Mouse (Mus musculus) neural tube, embryonic 14.5 days (tissue): Measurements from ENCODE around the gene Gpr137b. TPM values are rescaled to one million over a fixed set of nuclear protein-coding genes. Genes with fewer than 3 reads are reported as not detected.
"Not testable (repeated sequence)": the region's sequence is repeated elsewhere in the genome, so short reads cannot be mapped to it uniquely, and the experiment has no call there.

ENCODE experiments used
- ATAC-seq: fragments of 200-750 bp; cut with Nextera tagmentation; 2 replicates; pipeline ENCODE4 v1.8.0; 2017; ENCODE audit warnings: low read depth, mild to moderate bottlenecking, moderate TSS enrichment, moderate library complexity
- H3K27ac ChIP-seq: fragments of 300-500 bp; sonication (generic); 2 replicates; pipeline ENCODE4 v1.5.1; 2014; ENCODE audit warnings: low read depth, mild to moderate bottlenecking, control low read depth, low read length, moderate library complexity, mixed read lengths
- H3K27me3 ChIP-seq: fragments of 300-500 bp; sonication (generic); 2 replicates; pipeline ENCODE4 v1.6.1; 2014; ENCODE audit warnings: low read length; ENCODE audit not compliant: control insufficient read depth, insufficient read depth
- H3K36me3 ChIP-seq: fragments of 300-500 bp; sonication (generic); 2 replicates; pipeline ENCODE4 v1.6.1; 2014; ENCODE audit warnings: low read length, mixed read lengths; ENCODE audit not compliant: control insufficient read depth, insufficient read depth
- H3K4me1 ChIP-seq: fragments of 300-500 bp; sonication (generic); 2 replicates; pipeline ENCODE4 v1.6.1; 2014; ENCODE audit warnings: low read length; ENCODE audit not compliant: control insufficient read depth, insufficient read depth
- H3K4me2 ChIP-seq: fragments of 300-500 bp; sonication (generic); 2 replicates; pipeline ENCODE4 v1.6.1; 2014; ENCODE audit warnings: mild to moderate bottlenecking, low read depth, low read length, control low read depth
- H3K4me3 ChIP-seq: fragments of 300-500 bp; sonication (generic); 2 replicates; pipeline ENCODE4 v1.5.1; 2014; ENCODE audit warnings: low read depth, low read length, control low read depth, mixed read lengths
- H3K9ac ChIP-seq: fragments of 300-500 bp; sonication (generic); replicated peaks from 2 replicates; pipeline ENCODE4 v1.6.1; 2014; ENCODE audit warnings: low read depth, mild to moderate bottlenecking, control low read depth, low read length, mixed read lengths
- H3K9me3 ChIP-seq: fragments of 300-500 bp; sonication (generic); 2 replicates; pipeline ENCODE4 v1.6.1; 2016; ENCODE audit warnings: low read length; ENCODE audit not compliant: control insufficient read depth
- WGBS: fragments of 180-500 bp; shearing (Covaris S2); extraction: QIAGEN DNeasy Blood & Tissue Kit; methylation state at CpG from one replicate; pipeline ENCODE4 v1.1.7; 2014; 5-methylcytosine and 5-hydroxymethylcytosine counted together
- polyA plus RNA-seq: library from polyadenylated mRNA; unstranded; fragments of >200 nt; fragmentation: Nextera tagmentation; extraction: Ambion mirVana; gene quantifications from 2 replicates; pipeline ENCODE4 v1.2.1, GENCODE M21; 2014

The Gpr137b gene
- polyA plus RNA-seq, 1 experiment from 2014 or later: 32.3 TPM

- WGBS: 88% methylated on average over 5 of the region's 5 CpGs
- Histone ChIP-seq H3K4me2 (no peak overlapping the region), H3K9me3 (no peaks in the 10 kb centered on the region)
Measured at GRCm38 (mm10) chr13:13377180-13377579, 16.6 kb downstream of the Gpr137b start.

GRCm38 (mm10) chr13:13373965-13374364, 19.8 kb downstream of the Gpr137b start:
- H3K27me3 ChIP-seq, H3K4me2 ChIP-seq, H3K27ac ChIP-seq, H3K9me3 ChIP-seq, H3K9ac ChIP-seq, ATAC-seq, H3K4me3 ChIP-seq, H3K4me1 ChIP-seq, H3K36me3 ChIP-seq: not testable (repeated sequence)
- WGBS: 97% methylated on average over 5 of the region's 6 CpGs

More at GRCm38 (mm10) chr13:13377180-13377579, 16.6 kb downstream of the Gpr137b start:
- H3K27ac ChIP-seq: no peak overlapping the region
- H3K9ac ChIP-seq: no peak overlapping the region
- no peaks in the 10 kb centered on the region for H3K36me3 ChIP-seq
- H3K4me3 ChIP-seq: no peak overlapping the region
- no peaks in the 10 kb centered on the region for H3K4me1 ChIP-seq
- no peaks in the 10 kb centered on the region for H3K27me3 ChIP-seq
- no peak for ATAC-seq

GRCm38 (mm10) chr13:13371436-13371835, 22.4 kb downstream of the Gpr137b start:
- not testable (repeated sequence) for H3K36me3 ChIP-seq, ATAC-seq
- 92% methylated on average over 7 of the region's 7 CpGs for WGBS

GRCm38 (mm10) chr13:13366371-13366770, 27.4 kb downstream of the Gpr137b start:
- H3K27ac ChIP-seq, H3K9ac ChIP-seq, H3K4me3 ChIP-seq, H3K36me3 ChIP-seq, H3K4me1 ChIP-seq, ATAC-seq, H3K4me2 ChIP-seq, H3K27me3 ChIP-seq, H3K9me3 ChIP-seq: not testable (repeated sequence)
- 96% methylated on average over 2 of the region's 2 CpGs for WGBS

More at GRCm38 (mm10) chr13:13371436-13371835, 22.4 kb downstream of the Gpr137b start:
- H3K4me1 ChIP-seq, H3K27ac ChIP-seq, H3K27me3 ChIP-seq, H3K4me2 ChIP-seq, H3K4me3 ChIP-seq, H3K9ac ChIP-seq, H3K9me3 ChIP-seq: not testable (repeated sequence)

GRCm38 (mm10) chr13:13363536-13363935, 30.3 kb downstream of the Gpr137b start:
- not testable (repeated sequence) for H3K27me3 ChIP-seq, H3K9me3 ChIP-seq, H3K36me3 ChIP-seq, H3K9ac ChIP-seq, ATAC-seq, H3K4me1 ChIP-seq, H3K4me3 ChIP-seq, H3K27ac ChIP-seq, H3K4me2 ChIP-seq
- WGBS: 96% methylated on average over 7 of the region's 7 CpGs

- not testable (repeated sequence) for H3K9ac ChIP-seq, H3K9me3 ChIP-seq, ATAC-seq, H3K4me1 ChIP-seq, H3K27me3 ChIP-seq, H3K4me3 ChIP-seq, H3K36me3 ChIP-seq, H3K27ac ChIP-seq, H3K4me2 ChIP-seq
- WGBS: 92% methylated on average over 6 of the region's 6 CpGs
Measured at GRCm38 (mm10) chr13:13362261-13362660, 31.6 kb downstream of the Gpr137b start.

- H3K9me3 ChIP-seq, H3K36me3 ChIP-seq, H3K4me3 ChIP-seq, H3K27ac ChIP-seq, ATAC-seq, H3K4me2 ChIP-seq, H3K4me1 ChIP-seq, H3K27me3 ChIP-seq, H3K9ac ChIP-seq: not testable (repeated sequence)
- 94% methylated on average over 4 of the region's 4 CpGs for WGBS
Measured at GRCm38 (mm10) chr13:13360045-13360444, 33.8 kb downstream of the Gpr137b start.

GRCm38 (mm10) chr13:13358602-13359001, 35.2 kb downstream of the Gpr137b start:
- not testable (repeated sequence) for H3K4me3 ChIP-seq, H3K4me2 ChIP-seq, H3K27ac ChIP-seq, ATAC-seq, H3K36me3 ChIP-seq, H3K9ac ChIP-seq, H3K4me1 ChIP-seq, H3K27me3 ChIP-seq, H3K9me3 ChIP-seq
- 93% methylated on average over 7 of the region's 7 CpGs for WGBS

- not testable (repeated sequence) for H3K9ac ChIP-seq, H3K4me2 ChIP-seq, H3K4me1 ChIP-seq, H3K27ac ChIP-seq, H3K36me3 ChIP-seq, H3K9me3 ChIP-seq, H3K27me3 ChIP-seq, H3K4me3 ChIP-seq, ATAC-seq
- WGBS: 90% methylated on average over 8 of the region's 8 CpGs
Measured at GRCm38 (mm10) chr13:13358097-13358496, 35.7 kb downstream of the Gpr137b start.

- H3K27me3 ChIP-seq, ATAC-seq, H3K4me2 ChIP-seq, H3K9ac ChIP-seq, H3K4me3 ChIP-seq, H3K9me3 ChIP-seq, H3K27ac ChIP-seq, H3K4me1 ChIP-seq, H3K36me3 ChIP-seq: not testable (repeated sequence)
- 90% methylated on average over 4 of the region's 4 CpGs for WGBS
Measured at GRCm38 (mm10) chr13:13352113-13352512, 41.7 kb downstream of the Gpr137b start.
